Mouse (Mus musculus) stomach, embryonic 16.5 days (tissue): ENCODE results near the gene Ccz1. TPM values are rescaled to one million over a fixed set of nuclear protein-coding genes. Genes with fewer than 3 reads are reported as not detected.
A peak's percentile ranks its signal among the peaks of the same experiment; 100 is the strongest.
"Not testable (repeated sequence)": the region's sequence is repeated elsewhere in the genome, so short reads cannot be mapped to it uniquely, and the experiment has no call there.

Experiments
- ATAC-seq: fragments of 200-750 bp; cut with Nextera tagmentation; 2 replicates; pipeline ENCODE4 v1.8.0; 2017; ENCODE audit warnings: moderate number of reproducible peaks, moderate TSS enrichment; ENCODE audit not compliant: insufficient read depth, low FRiP score
- H3K27ac ChIP-seq: fragments of 300-500 bp; sonication (generic); 2 replicates; pipeline ENCODE4 v1.5.1; 2014; ENCODE audit warnings: low read length
- H3K27me3 ChIP-seq: fragments of 300-500 bp; sonication (generic); 2 replicates; pipeline ENCODE4 v1.6.1; 2014; ENCODE audit warnings: low read length, control low read depth, mixed read lengths; ENCODE audit not compliant: control insufficient read depth, insufficient read depth
- H3K36me3 ChIP-seq: fragments of 300-500 bp; sonication (generic); 2 replicates; pipeline ENCODE4 v1.6.1; 2014; ENCODE audit warnings: low read length; ENCODE audit not compliant: control insufficient read depth, insufficient read depth
- H3K4me1 ChIP-seq: fragments of 300-500 bp; sonication (generic); 2 replicates; pipeline ENCODE4 v1.6.1; 2014; ENCODE audit warnings: low read length, control low read depth, mixed read lengths; ENCODE audit not compliant: control insufficient read depth, insufficient read depth
- H3K4me2 ChIP-seq: fragments of 300-500 bp; sonication (generic); 2 replicates; pipeline ENCODE4 v1.6.1; 2014; ENCODE audit warnings: low read depth, low read length, mixed read lengths
- H3K4me3 ChIP-seq: fragments of 300-500 bp; sonication (generic); replicated peaks from 2 replicates; pipeline ENCODE4 v1.5.1; 2014; ENCODE audit warnings: mild to moderate bottlenecking, low read length
- H3K9ac ChIP-seq: fragments of 300-500 bp; sonication (generic); 2 replicates; pipeline ENCODE4 v1.6.1; 2014; ENCODE audit warnings: low read length
- H3K9me3 ChIP-seq: fragments of 300-500 bp; sonication (generic); replicated peaks from 2 replicates; pipeline ENCODE4 v1.6.1; 2016; ENCODE audit warnings: low read length, control low read depth; ENCODE audit not compliant: control insufficient read depth
- WGBS: fragments of 180-500 bp; shearing (Covaris S2); extraction: QIAGEN DNeasy Blood & Tissue Kit; methylation state at CpG from one replicate; pipeline ENCODE4 v1.1.7; 2014; 5-methylcytosine and 5-hydroxymethylcytosine counted together
- polyA plus RNA-seq: library from polyadenylated mRNA; unstranded; fragments of >200 nt; fragmentation: Nextera tagmentation; extraction: Ambion mirVana; gene quantifications from 2 replicates; pipeline ENCODE4 v1.2.1, GENCODE M21; 2015

Ccz1 gene
- polyA plus RNA-seq, 1 experiment from 2014 or later = 79.7 TPM

DNA sequence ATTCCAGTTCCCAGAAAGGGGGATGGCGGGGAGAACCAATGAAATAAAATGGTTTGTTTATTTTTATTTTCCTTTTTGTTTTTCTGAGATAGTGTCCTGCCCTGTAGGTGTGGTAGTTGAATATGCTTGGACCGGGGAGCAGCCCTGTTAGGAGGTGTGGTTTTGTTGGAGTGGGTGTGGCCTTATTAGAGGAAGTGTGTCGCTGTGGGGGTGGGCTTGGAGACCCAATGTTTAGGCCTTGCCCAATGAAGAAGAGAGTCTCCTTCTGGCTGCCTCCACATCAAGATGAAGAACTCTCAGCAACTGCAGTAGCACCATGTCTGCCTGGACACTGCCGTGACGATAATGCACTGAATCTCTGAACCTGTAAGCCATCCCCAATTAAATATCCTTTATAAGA, 25.2 kb upstream of the Ccz1 start:
- Histone ChIP-seq H3K4me3 (no peak overlapping the region), H3K4me1 (no peaks in the 10 kb centered on the region), H3K9me3 (no peaks in the 10 kb centered on the region), H3K36me3 (no peaks in the 10 kb centered on the region), H3K27me3 (no peaks in the 10 kb centered on the region), H3K4me2 (no peak overlapping the region), H3K9ac (no peak overlapping the region), H3K27ac (no peak overlapping the region)
- ATAC-seq = no peak
- WGBS = 92% methylated on average over 5 of the region's 5 CpGs

DNA sequence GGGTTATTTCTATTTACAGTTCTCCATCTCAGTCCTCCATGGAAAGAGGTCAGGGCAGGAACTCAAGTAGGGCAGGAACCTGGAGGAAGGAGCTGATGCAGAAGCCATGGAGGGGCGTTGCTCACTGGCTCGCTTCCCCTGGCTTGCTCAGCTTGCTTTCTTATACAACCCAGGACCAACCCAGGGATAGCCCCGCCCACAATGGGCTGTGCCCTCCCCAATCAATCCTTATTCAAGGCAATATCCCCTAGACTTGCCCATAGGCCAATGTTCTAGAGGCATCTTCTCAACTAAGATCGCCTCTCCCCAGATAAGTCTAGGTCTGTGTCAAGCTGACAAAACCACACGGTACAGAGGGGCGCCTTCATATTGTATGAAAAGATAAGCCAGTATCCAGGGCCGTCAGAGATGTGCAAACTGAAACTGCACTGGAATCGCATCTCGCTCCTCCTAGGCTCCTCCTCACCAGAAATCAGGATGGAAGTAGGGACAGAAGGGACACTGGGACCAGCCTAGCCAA, 24.5 kb upstream of the Ccz1 start:
- Histone ChIP-seq H3K27ac (no peak overlapping the region), H3K36me3 (no peaks in the 10 kb centered on the region), H3K4me1 (no peaks in the 10 kb centered on the region), H3K4me3 (no peak overlapping the region), H3K9me3 (no peaks in the 10 kb centered on the region), H3K27me3 (no peaks in the 10 kb centered on the region), H3K9ac (no peak overlapping the region), H3K4me2 (no peak overlapping the region)
- 79% methylated on average over 9 of the region's 9 CpGs for WGBS
- no peak for ATAC-seq

- Histone ChIP-seq H3K27ac (no peak overlapping the region), H3K36me3 (no peaks in the 10 kb centered on the region), H3K4me2 (no peak overlapping the region), H3K9ac (no peak overlapping the region), H3K9me3 (no peaks in the 10 kb centered on the region), H3K4me3 (no peak overlapping the region), H3K4me1 (no peaks in the 10 kb centered on the region), H3K27me3 (no peaks in the 10 kb centered on the region)
- ATAC-seq = no peak
- 48% methylated on average over 17 of the region's 17 CpGs for WGBS
Observed at GRCm38 (mm10) chr5:144036952-144037351, 22.3 kb upstream of the Ccz1 start.

DNA sequence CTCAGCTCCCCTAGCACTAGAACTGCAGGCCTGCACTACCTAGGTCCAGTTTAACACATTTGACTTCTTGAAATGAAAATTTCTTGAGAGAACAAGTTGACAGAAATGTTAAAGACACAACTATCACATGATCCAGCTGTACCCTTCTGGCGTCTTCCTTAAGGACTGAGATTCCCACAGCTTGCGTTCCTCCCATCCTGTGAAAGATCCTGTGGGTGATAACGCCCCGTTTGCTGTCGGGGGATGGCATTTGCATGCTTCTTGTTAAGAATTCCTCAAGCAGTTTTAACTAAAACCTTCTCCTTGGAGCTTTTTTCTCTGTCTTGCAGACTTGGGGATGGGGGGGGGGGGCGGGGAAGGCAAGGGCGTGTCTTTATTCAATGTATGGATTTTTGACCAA, 19.9 kb upstream of the Ccz1 start:
- no peak overlapping the region for H3K9ac ChIP-seq
- H3K27ac ChIP-seq = no peak overlapping the region
- H3K4me3 ChIP-seq = no peak overlapping the region
- no peaks in the 10 kb centered on the region for H3K27me3 ChIP-seq
- 56% methylated on average over 7 of the region's 7 CpGs for WGBS
- H3K9me3 ChIP-seq = no peaks in the 10 kb centered on the region
- no peaks in the 10 kb centered on the region for H3K36me3 ChIP-seq
- no peaks in the 10 kb centered on the region for H3K4me1 ChIP-seq
- no peak overlapping the region for H3K4me2 ChIP-seq
- ATAC-seq = no peak

- Histone ChIP-seq H3K4me2 (no peak overlapping the region), H3K4me3 (no peak overlapping the region), H3K36me3 (no peaks in the 10 kb centered on the region), H3K27me3 (no peaks in the 10 kb centered on the region), H3K27ac (no peak overlapping the region), H3K9me3 (no peaks in the 10 kb centered on the region), H3K4me1 (no peaks in the 10 kb centered on the region), H3K9ac (no peak overlapping the region)
- 84% methylated on average over 7 of the region's 7 CpGs for WGBS
- no peak for ATAC-seq
Observed at GRCm38 (mm10) chr5:144032491-144032890, 17.8 kb upstream of the Ccz1 start.

DNA sequence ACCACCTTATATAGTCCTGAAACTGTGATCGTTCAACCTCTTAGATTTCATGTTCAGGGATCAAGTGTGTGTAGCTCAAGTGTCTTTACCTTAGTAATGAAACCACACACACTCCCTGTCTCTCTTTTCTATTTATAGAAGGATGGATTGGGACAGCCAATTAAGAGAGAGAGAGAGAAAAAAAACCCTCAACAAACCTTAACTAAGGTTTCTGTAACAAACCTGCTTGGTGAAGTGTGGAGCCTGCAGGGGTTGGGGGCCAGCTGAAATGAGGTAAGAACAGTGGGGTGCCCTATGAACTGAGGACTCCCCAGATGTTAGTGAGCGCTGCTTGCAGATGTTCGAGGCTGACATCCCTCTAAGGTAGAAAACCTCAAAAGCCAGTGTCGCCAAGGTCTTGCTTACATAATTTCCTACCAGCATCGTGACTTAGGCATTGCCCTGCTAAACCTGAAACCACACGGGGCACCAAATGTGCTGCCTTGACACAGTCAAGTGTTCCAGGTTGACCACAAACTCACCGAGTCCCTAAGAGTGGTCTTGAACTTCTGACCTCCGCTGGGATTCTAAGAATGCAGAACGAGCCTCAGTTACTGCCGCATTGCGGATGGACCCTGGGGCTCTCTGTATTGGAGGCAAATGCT, 12.1 kb upstream of the Ccz1 start, which contains the start of gene Ocm:
Gene Ocm, minus strand, starts transcription at position 51 of the 644 bp plus-strand sequence.
- WGBS = 68% methylated on average over 11 of the region's 11 CpGs

DNA sequence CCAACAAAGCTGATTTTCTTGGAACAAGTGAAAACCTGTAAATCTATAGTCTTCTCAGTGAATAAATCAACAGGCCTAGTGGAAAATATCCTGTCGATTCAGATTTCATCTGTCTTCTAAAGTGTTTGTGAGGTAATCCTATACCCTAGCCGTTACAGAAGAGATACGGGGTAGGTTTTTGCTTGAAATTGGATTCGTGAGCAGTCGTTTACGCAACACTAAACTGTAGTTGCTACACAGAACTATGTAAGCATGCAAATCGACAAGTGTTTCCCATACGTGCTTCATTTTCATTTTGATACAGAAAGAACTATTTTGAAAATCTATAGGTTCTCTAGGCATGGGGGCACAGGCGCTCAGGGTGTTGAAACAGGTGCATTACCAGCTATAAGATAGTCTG, 1.2 kb upstream of the Ccz1 start:
- Histone ChIP-seq H3K9ac (no peak overlapping the region), H3K9me3 (no peaks in the 10 kb centered on the region), H3K4me1 (no peaks in the 10 kb centered on the region), H3K27me3 (no peaks in the 10 kb centered on the region), H3K4me2 (no peak overlapping the region), H3K27ac (no peak overlapping the region), H3K4me3 (no peak overlapping the region), H3K36me3 (peaks cover 2% of the 10 kb centered on the region)
- no peak for ATAC-seq
- WGBS = 88% methylated on average over 9 of the region's 9 CpGs

More for the DNA sequence above, 12.1 kb upstream of the Ccz1 start, which contains the start of gene Ocm:
- Histone ChIP-seq H3K4me1 (no peaks in the 10 kb centered on the region), H3K9me3 (no peaks in the 10 kb centered on the region), H3K27me3 (no peaks in the 10 kb centered on the region), H3K27ac (no peak within 1 kb of the TSS), H3K36me3 (no peaks in the 10 kb centered on the region), H3K9ac (no peak within 1 kb of the TSS), H3K4me2 (no peak within 1 kb of the TSS), H3K4me3 (no peak within 1 kb of the TSS)
- ATAC-seq = no peak

DNA sequence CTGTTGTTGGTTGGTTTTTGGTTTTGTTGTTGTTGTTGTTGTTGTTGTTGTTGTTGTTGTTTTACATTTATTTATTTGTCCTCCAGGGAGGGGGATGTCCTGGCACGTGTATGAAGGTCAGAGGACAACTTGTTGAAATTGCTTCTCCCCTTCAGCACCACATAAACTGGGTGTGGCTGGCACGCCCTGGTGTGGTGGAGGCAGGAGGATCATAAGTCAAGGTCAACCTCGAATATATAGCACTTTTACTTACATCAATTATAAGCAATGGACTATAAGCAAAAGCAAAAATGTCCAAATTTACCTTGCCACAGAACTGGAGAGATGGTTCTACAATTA, 604 bp upstream of the Ccz1 start:
- WGBS = 60% methylated on average over 3 of the region's 3 CpGs
- peak overlapping the region; percentile 97; the same call in 1 of the 2 replicates for H3K4me3 ChIP-seq
- ATAC-seq = no peak
- H3K4me1 ChIP-seq = no peaks in the 10 kb centered on the region
- H3K4me2 ChIP-seq = peak overlapping the region; percentile 54
- H3K27ac ChIP-seq = no peak overlapping the region
- H3K36me3 ChIP-seq = peaks cover 8% of the 10 kb centered on the region
- no peaks in the 10 kb centered on the region for H3K27me3 ChIP-seq
- H3K9me3 ChIP-seq = no peaks in the 10 kb centered on the region
- no peak overlapping the region for H3K9ac ChIP-seq

- Histone ChIP-seq H3K4me2 (peak overlapping the region; percentile 54), H3K4me3 (peak overlapping the region; percentile 97), H3K36me3 (peaks cover 20% of the 10 kb centered on the region)
- H3K27ac ChIP-seq, H3K27me3 ChIP-seq, H3K9ac ChIP-seq, H3K4me1 ChIP-seq, H3K9me3 ChIP-seq, ATAC-seq: not testable (repeated sequence)
- 53% methylated on average over 12 of the region's 13 CpGs for WGBS
Observed at GRCm38 (mm10) chr5:144013366-144014134, 1.1 kb downstream of the Ccz1 start.
